Mouse (Mus musculus) adrenal gland, postnatal 4 days (tissue): ENCODE measurements around the gene Mpv17. TPM values are rescaled to one million over a fixed set of nuclear protein-coding genes. Genes with fewer than 3 reads are reported as not detected.

Experiments
- DNase-seq, 2 experiments: peaks; one replicate each; pipeline ENCODE4 v3.0.0; 2021 to 2022; ENCODE audit warnings: low spot score in 2 of 2, mixed read lengths in 2 of 2
- total RNA-seq, 2 experiments: library from RNA; stranded (reverse); gene quantifications; 2 replicates each; pipeline ENCODE4 v1.2.3; 2021

The Mpv17 gene
- total RNA-seq, 2 experiments from 2014 or later, result 51.9 to 52.7 TPM

DNA sequence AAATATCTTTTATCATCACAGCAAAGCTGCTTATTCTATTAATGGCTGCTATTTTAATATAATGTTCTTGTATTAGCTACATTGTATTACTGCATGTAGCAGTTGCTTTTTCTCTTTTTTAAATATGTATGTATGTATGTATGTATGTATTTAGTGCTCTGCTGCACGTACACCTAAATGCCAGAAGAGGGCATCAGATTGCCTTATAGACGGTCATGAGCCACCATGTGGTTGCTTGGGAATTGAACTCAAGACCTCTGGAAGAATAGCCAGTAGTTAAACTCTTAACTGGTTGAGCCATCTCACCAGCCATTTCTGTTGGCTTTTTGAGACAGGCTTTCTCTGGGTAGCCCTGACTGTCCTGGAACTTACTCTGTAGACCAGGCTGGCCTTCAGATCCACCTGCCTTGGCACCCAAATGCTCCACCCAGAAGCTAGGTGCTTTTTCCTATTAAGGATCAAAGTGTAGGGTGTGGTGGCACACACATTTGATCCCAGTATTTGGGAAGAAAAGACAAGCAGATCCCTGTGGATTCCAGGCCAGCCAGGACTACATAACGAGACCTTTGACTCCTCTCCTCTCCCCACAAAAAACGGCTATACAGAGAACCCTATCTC, 34.3 kb upstream of the Mpv17 start:
- no peak for DNase-seq

- no peak for DNase-seq
Observed at GRCm38 (mm10) chr5:31183678-31184077, 29.6 kb upstream of the Mpv17 start.

- DNase-seq, result no peak
Observed at GRCm38 (mm10) chr5:31181183-31181770, 27.2 kb upstream of the Mpv17 start.

DNA sequence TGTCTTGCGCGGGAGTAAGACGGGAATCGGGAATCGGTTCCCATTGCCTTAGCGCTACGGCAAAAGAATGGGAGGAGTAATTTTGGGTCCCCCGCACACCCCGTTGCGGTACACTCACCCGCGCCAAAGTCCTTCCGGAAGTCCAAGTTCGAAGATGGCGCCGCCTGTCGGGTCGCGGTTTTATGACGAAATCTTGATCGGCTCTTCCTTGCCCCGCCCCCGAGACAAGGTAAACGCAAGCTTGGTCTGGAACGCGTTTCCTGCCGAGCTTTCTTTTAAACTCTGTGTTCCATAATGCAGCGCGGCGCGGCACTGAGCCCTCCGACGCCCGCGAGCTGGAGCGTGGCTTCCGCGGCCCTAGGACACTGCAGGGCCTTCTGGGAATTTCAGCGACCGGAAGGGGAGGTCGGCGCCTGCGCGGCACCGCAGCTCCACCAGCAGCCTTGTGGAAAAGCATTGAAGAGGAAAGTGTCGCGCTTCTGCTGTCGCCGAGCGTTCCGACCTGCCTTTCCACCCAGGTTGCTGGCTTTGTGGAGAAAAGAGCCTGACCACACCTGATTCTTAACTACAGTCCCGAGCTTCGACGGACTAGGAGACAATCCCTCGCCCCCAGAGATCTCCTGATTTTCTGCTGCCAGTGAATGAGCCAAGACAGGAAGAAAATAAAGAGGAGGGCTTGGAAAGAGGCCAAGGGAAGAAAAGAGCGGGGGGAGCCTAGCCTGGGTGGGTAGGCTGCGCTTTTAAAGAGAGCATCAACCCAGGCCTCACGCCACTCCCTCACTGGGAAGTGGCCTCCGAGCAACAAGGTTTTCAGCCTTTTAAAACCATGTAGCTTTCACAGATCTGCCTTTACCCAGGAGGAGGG, 25.9 kb upstream of the Mpv17 start, which contains the start of the genes Gm29609 and Gtf3c2:
Gm29609 (minus strand) TSS at position 146 of the 865 bp plus-strand sequence.
Gtf3c2 (minus strand) TSS at position 379 of the 865 bp plus-strand sequence.
- peak; percentile 86 to 92 for DNase-seq

DNA sequence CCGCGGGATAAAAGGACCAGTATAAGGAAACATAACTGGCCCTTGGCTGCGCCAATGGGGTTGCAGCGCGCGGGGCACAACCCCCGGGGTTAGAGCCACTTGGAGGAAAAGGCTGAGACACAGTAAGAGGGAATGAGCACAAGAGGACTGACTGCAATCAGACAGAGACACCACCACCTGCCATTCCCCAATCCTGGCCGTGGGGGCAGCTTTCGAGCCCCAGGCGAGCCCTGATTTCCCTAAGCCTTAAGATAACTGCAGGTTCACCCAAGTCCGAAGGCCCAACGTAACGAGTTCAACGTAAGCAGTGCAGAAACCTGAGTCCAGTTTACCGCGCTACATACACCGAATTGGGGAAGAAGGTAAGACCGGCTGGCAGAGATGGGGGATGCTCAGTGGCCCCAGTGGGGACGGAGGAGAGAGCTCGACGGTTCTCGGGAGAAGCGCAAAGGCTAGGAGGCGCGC, 25.3 kb upstream of the Mpv17 start:
- DNase-seq, result peak in 1 of 2 experiments; percentile 20

- DNase-seq, result no peak
Observed at GRCm38 (mm10) chr5:31168630-31169029, 14.6 kb upstream of the Mpv17 start.

- no peak for DNase-seq
Observed at GRCm38 (mm10) chr5:31164878-31165277, 10.8 kb upstream of the Mpv17 start.

- no peak for DNase-seq
Observed at GRCm38 (mm10) chr5:31162462-31162861, 8.4 kb upstream of the Mpv17 start.

- no peak for DNase-seq
Observed at GRCm38 (mm10) chr5:31153516-31154151, 417 bp downstream of the Mpv17 start.

DNA sequence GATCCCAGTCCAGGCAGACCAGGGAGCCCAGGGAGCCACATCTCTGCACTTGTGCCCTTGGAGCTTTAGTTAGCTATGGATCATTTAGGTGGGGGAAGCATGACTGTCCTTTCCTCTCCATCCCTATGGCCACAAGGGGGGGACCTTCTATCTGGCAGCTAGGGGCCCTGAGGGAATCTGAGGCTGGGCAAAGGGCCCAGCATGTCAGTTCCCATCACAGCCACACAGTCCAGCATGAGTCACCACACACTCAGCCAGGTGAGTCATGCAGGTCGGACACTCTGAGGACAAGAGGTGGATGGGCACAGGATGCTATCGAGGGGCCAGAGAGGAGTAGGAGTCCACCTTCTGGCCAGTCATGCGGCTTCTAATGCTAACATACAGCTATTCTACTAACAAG, 2.3 kb downstream of the Mpv17 start:
- no peak for DNase-seq

DNA sequence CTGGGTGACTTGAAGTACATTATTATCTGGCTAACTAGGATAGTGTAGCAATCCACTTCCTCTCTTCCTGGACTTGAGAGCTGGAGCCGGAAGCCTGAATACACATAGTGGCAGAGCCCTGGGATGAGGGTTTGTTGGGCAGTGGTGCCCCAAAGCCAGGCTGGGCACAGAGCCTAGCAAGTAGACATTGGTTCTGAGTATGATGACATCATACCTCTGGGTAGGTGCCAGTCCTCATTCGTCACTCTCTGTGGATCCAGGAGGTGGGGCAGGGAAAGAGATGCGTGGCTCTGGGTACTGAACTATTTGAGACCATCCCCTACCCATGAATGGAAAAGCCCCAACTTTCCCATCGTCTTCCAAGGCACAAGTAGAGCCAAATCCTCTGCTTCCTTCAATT, 4.3 kb downstream of the Mpv17 start:
- DNase-seq, result no peak

GRCm38 (mm10) chr5:31138968-31139425, 15.1 kb downstream of the Mpv17 start:
- DNase-seq, result no peak

DNA sequence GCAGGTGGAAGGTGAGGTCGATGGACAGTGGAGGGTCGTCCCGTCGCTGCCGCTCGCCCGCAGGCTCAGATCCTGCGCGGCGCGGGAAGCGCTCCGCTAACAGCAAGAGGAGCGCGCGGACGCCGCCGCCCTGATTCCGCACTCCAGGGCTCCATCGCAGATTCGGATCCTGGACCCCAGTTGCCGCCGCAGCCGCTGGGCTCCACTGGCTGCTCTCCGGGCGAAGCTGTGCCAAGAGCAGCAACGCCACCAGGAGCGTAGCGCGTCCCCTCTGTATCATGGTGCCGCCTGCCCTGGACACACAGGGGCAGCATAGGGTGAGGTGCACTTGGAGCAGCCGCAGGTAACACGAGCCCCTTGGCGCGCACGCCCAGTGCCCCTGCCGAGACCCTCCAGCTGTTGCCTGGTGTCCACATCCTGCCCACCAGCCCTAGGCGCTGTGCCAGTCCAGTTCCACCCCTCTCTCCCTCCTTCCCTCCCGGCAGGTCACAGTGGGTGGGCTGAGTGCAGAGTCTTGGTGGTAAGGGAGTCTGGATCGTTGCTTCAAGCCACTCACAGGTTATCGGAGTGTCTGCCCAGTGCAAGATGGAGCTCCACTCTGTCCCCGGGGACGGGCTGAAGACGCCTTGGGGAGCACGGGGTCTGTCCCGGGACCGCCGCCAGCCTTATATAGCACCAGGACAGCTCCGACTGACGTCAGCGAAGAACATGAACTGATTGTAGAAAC, 15.6 kb downstream of the Mpv17 start, which contains the start of gene Ucn:
Ucn (minus strand) TSS at position 589 of the 727 bp plus-strand sequence.
- no peak for DNase-seq

DNA sequence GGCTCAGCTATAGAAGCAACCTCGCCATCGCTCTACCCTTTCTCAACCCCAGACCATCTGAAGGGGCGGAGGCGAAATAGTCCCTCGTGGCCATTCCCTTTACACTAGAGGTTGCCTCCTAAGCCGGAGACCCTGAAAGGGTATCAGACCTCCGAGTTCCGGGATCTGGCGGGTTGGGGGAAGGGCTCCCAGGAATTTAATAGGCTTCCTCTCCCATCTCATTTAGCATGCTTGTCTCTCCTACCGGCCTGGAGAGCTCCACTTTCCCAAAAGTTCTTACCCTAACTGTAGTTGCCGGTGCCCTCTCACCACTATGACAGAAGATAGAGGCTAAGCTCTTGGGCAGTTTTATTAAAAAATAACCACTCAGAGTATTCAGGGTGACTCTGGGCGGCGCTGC, 16.4 kb downstream of the Mpv17 start:
- DNase-seq, result no peak

- DNase-seq, result no peak
Observed at GRCm38 (mm10) chr5:31136730-31137424, 17.2 kb downstream of the Mpv17 start.

- DNase-seq, result no peak
Observed at GRCm38 (mm10) chr5:31126050-31126449, 28.0 kb downstream of the Mpv17 start.

- DNase-seq, result no peak
Observed at GRCm38 (mm10) chr5:31123481-31123880, 30.6 kb downstream of the Mpv17 start.

DNA sequence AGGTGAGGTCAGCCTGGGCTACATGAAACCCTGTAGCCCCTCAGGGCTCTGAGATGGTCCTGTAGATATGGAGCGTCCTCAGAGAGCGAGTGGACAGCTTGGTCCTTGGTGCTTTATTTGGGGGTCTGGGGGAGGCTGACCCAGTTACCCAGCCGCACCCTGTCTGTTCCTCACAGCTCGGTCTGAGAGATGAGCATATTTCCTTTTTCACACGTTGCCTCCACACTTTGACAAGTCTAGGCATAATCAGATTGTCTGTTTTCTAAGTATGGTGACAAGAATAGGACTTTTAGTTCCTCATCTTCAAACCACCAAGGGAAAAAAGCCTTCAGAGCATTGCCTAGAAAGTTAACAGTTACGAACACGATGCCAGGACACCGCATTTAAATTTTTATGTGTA, 32.9 kb downstream of the Mpv17 start:
- no peak for DNase-seq

DNA sequence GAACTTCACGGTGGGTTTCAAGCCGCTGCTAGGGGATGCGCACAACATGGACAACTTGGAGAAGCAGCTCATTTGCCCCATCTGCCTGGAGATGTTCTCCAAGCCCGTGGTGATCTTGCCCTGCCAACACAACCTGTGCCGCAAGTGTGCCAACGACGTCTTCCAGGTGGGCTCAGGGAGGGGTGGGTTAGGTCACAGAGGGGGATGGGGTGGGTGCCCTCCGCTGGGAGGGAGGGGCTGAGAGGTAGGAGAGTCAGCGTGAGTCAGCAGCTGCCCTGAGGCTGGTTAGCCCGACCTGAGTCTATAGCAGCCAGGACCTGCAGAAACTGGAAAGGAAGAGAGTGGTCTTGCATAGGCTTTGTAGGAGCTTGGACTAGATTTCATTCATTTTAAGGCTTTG, 37.1 kb downstream of the Mpv17 start:
- DNase-seq, result no peak

- DNase-seq, result no peak
Observed at GRCm38 (mm10) chr5:31116354-31116753, 37.7 kb downstream of the Mpv17 start, which contains the start of gene Trim54. Gene Trim54 (plus strand): TSS chr5:31116712.
